Mouse (Mus musculus): ENCODE measurements around the gene Iqgap1. TPM values are rescaled to one million over a fixed set of nuclear protein-coding genes. Genes with fewer than 3 reads are reported as not detected.

The Iqgap1 gene
- total RNA-seq (2021): 10 to 100 TPM; 26.0 to 27.3 TPM
- long read RNA-seq, experiment 1, full-length matches to known transcripts: 14 of 19 reads
- long read RNA-seq, experiment 1, partial matches to known transcripts: 0 of 19 reads
- long read RNA-seq, experiment 1, other reads (novel, unspliced or antisense): 5 of 19 reads
- long read RNA-seq, experiment 2, full-length matches to known transcripts: 8 of 11 reads
- long read RNA-seq, experiment 2, partial matches to known transcripts: 3 of 11 reads
- long read RNA-seq, experiment 2, other reads (novel, unspliced or antisense): 0 of 11 reads

DNA sequence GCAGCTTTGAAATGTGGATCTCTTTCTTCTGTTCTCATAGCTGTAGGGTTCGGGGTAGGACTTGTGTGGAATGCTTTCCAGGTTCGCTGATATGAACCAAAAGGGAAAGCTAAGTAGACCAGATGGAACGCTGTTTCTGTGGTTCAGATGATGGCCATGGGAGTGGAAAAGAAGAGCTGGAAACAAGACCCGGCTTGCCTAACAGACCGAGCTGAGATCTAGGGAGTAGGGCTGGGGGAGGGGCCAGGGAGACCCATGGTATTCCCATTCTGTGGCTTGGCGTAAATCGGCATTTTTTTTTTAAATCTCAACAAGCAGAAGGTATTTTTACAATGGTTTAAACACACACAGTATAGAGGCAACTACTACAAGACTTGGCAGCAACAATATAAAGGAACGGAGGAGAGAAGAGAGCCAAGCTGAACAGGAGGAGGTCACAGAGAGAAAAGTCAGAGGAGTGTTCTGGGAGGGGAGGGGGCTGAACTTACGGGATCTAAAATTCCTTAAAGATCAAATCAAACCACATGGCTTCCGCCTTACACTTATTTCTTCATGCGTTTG, at the start of gene Iqgap1:
Iqgap1 (minus strand) TSS at position 132 of the 561 bp plus-strand sequence.
- intact Hi-C loops (cut with DNase I): no loop called here
- H3K27ac ChIP-seq: no peak within 1 kb of the TSS
- TF ChIP-seq CTCF (IDR thresholded peaks at IDR 0.05): no peak
- H3K4me3 ChIP-seq: no peak within 1 kb of the TSS
- no peak for DNase-seq (ENCODE audit: extremely low spot score in 1 of 2, low spot score in 2 of 2)

DNA sequence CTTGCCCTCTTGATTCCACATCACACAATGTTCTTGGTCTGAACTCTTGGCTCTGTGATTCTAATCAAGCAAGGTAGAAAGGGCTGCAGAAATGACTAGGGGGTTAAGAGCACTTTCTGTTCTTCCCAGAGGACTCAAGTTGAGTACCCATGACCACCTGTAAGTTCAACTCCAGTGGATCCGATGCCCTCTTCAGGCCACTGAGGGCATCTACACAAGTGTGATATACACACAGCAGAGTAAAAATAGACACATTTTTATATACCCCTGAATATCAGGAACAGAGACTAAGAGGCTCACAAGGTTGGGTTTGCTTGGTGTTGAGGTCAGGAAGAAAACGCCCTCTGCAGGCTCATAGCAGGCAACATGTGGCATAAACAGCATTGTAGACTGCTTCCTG, 47.9 kb upstream of the Iqgap1 start:
- no peak for DNase-seq (ENCODE audit: extremely low spot score in 1 of 2, low spot score in 2 of 2)
- Histone ChIP-seq H3K27ac (no peak overlapping the region), H3K4me3 (no peak overlapping the region)
- TF ChIP-seq CTCF (IDR thresholded peaks at IDR 0.05): no peak; the same call in 1 of the 2 replicates
- intact Hi-C loops (cut with DNase I): no loop called here

DNA sequence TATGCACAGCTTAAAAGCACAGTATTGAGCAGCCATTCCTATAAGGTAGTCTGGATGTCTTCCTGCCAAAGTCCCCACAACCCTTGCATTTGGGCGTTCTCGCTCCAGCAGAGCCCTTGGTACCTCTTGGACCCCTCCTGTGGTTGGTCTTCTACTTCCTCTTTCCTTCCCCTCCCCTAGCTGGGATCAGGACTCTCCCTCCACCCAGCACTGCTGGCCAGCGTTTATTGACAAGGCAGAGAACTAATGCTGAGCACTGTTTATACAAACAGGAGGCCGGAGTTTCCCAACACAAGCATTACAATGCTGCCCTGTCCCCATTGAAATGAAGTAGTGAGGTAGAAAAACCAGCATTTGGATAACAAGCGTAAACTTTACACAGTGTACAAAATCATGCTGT, 47.3 kb upstream of the Iqgap1 start:
- H3K4me3 ChIP-seq: no peak overlapping the region
- intact Hi-C loops (cut with DNase I): no loop called here
- no peak overlapping the region for H3K27ac ChIP-seq
- TF ChIP-seq CTCF (IDR thresholded peaks at IDR 0.05): no peak
- no peak for DNase-seq (ENCODE audit: extremely low spot score in 1 of 2, low spot score in 2 of 2)

DNA sequence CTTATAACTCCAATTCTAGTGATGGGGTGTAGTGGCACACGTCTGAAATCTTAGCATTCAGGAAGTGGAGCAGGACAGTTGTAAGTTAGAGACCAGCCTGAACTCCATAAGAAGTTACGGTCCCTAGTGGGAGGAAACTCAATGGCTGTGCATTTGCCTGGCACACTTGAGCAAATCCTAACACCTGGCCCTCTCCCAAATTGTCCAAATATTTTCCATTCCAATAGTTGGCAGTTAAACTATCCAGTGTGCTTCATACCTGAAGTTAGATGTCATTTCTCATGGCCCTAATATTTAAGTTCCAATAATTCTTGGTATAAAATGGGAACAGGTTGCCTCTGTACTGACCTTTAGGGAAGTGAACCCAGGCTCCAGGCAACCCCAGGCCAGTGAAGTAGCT, 42.9 kb upstream of the Iqgap1 start:
- no peak overlapping the region for H3K27ac ChIP-seq
- TF ChIP-seq CTCF (IDR thresholded peaks at IDR 0.05): no peak
- intact Hi-C loops (cut with DNase I): no loop called here
- no peak overlapping the region for H3K4me3 ChIP-seq
- DNase-seq (ENCODE audit: extremely low spot score in 1 of 2, low spot score in 2 of 2): no peak

DNA sequence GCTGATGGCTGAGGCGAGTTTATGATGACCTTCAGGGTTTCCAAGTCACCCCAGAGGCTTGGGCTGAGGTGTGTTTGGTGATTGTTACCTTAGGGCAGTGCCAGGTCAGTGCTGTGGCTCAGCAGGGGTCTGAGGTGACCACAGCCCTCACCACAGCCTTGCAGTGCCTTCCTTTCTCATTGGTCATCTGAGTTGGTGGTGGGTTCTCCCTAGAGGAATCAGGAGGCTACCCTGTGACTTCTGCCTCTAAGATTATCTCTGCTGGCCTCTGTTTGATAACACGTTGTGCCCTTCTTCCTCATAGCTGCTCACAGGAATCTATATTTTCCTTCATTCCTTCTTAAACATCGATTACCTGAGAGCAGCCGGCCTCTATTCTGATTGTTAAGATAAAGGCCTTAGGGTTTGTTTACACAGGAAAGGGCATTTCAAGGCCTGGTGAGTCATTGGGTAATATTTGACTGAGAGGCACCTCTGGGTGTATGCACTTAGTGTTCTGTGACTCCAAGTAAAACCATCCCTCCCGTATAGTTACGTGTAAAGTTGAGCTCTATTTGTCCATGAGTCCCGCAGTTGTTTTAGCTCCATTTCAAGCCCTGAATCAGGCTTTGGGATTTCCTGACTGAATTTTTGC, 40.9 kb upstream of the Iqgap1 start:
- no peak for DNase-seq (ENCODE audit: extremely low spot score in 1 of 2, low spot score in 2 of 2)
- Histone ChIP-seq H3K4me3 (no peak overlapping the region), H3K27ac (no peak overlapping the region)
- TF ChIP-seq CTCF (IDR thresholded peaks at IDR 0.05): no peak
- intact Hi-C loops (cut with DNase I): no loop called here

DNA sequence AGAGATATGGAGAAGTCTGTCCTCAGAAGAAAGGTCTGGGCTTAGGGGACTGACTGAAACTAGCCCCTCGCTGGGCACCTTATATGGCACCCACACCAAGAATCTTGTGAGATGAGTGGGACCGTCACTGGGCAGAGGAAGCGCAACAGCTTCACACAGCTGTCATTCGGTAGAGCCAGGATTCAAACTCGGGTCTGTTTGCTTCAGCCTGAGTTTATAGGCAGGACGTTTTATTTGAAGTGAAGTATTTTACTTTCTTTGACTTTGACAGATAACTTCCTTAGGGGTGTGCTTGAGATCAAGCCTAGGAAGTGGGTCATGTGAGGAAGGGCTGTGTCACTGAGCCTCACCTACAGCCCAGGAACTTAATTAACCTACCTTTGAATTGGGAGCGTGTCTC, 39.7 kb upstream of the Iqgap1 start:
- intact Hi-C loops (cut with DNase I): no loop called here
- DNase-seq (ENCODE audit: extremely low spot score in 1 of 2, low spot score in 2 of 2): no peak
- TF ChIP-seq CTCF (IDR thresholded peaks at IDR 0.05): no peak
- Histone ChIP-seq H3K27ac (no peak overlapping the region), H3K4me3 (no peak overlapping the region)

DNA sequence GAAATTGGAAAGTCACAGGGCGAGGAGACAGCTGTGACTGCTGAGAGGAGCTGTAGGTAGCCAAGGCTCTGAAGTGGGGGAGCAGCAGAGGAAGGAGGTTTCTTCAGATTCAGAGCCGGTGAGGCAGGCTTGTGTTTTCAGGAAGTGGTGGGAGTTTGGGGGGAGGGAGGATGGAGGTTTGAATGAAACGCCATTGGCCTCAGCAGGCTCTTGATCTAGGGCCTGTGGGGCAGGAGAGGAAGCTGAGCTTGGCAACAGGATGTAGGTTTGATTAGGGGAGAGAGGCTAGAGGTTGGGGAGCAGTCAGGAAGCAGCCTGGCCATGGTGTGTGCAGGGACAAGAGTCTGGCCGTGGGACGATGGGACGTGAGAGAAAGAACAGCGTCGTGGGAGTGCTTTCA, 39.1 kb upstream of the Iqgap1 start:
- Histone ChIP-seq H3K4me3 (no peak overlapping the region), H3K27ac (peak overlapping the region; percentile 79; the same call in 1 of the 2 replicates)
- no peak for TF ChIP-seq CTCF (IDR thresholded peaks at IDR 0.05)
- intact Hi-C loops (cut with DNase I): no loop called here
- DNase-seq (ENCODE audit: extremely low spot score in 1 of 2, low spot score in 2 of 2): no peak

DNA sequence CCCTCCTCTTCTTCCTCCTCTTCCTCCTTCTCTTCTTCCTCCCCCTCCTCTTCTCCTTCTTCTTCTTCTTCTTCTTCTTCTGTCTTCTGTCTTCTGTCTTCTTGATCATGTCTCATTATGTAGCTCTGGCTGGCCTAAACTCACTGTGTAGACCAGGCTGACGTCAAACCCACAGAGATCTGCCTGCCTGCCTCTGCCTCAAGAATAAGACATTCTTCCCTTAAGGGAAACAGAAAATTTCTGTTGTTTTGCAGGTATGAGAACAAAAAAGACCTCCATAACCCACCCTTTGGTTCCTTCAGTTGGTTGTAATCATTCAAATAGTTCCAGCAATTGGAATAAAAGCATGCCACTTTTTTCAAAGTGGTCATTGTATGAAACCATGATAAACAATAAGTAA, 38.4 kb upstream of the Iqgap1 start:
- intact Hi-C loops (cut with DNase I): no loop called here
- TF ChIP-seq CTCF (IDR thresholded peaks at IDR 0.05): no peak
- peak overlapping the region; percentile 25; the same call in 1 of the 2 replicates for H3K4me3 ChIP-seq
- peak overlapping the region; percentile 79 for H3K27ac ChIP-seq
- no peak for DNase-seq (ENCODE audit: extremely low spot score in 1 of 2, low spot score in 2 of 2)

DNA sequence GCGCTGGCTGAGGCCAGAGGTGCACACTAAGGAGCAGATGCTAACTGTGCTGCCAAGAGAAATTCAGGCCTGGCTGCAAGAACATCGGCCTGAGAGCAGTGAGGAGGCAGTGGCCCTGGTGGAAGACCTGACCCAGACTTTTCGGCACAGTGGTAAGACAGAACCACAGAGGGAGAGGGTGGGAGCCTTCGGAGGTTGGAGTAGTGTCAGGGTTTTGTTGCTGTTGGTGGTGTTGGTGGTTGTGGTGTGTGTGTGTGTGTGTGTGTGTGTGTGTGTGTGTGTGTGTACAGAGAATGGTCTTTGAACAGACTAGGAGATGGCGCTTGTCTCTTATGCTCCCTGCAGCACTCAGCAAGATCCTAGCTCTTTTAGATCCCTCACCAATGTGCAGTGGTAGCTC, 37.7 kb upstream of the Iqgap1 start:
- peak overlapping the region; percentile 27 for H3K4me3 ChIP-seq
- DNase-seq (ENCODE audit: extremely low spot score in 1 of 2, low spot score in 2 of 2): peak in 1 of 2 experiments; percentile 36
- peak overlapping the region; percentile 79 for H3K27ac ChIP-seq
- TF ChIP-seq CTCF (IDR thresholded peaks at IDR 0.05): no peak
- intact Hi-C loops (cut with DNase I): no loop called here

DNA sequence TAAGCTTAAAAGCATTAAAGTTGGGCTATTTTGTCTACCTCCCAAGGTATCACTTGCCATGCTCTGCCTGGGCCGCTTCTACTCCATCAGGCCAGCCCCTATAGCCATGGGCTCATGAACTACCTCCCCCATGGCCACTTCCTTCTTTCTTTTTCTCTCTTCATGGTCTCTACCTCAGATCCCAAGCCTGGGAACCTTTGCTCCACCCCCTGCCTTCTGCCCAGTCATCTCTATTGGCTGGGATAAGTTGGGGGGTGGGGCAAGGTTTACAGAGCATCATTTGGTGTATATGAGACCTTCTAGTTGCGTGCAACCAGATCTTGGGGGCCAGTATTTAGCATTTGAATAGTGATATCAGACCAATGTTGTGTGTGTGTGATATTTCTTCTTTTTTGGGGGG, 36.7 kb upstream of the Iqgap1 start:
- Histone ChIP-seq H3K4me3 (no peak overlapping the region), H3K27ac (no peak overlapping the region)
- no peak for TF ChIP-seq CTCF (IDR thresholded peaks at IDR 0.05)
- intact Hi-C loops (cut with DNase I): no loop called here
- DNase-seq (ENCODE audit: extremely low spot score in 1 of 2, low spot score in 2 of 2): no peak

DNA sequence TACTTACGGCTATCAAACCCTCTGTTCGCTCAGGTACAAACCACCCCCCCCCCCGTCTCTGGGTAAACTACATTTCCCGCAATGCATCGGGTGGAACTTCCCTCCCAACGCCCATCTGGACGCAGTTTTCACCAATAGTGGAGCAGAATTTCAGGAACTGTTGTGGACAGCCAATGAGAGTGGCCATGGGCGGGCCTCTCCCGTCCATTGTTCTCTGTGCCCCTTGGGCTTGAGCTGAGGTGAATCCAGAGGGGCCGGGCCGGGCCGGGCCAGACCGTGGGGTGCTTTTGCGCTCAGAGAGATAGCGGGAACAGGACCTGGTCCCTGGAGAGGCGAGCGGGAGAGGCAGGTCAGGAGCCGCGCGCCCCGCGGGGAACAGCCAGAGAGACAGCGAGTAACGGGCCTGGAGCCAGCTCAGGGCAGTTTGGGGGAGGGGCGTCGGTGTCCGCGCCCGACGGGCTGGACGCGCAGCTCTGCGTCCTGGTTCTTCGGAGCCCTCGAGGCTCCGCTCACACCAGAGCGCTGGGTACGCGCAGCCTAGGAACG, 35.0 kb upstream of the Iqgap1 start, which contains the start of gene Zscan2:
Zscan2 (plus strand) TSS at position 192 of the 546 bp plus-strand sequence.
- DNase-seq (ENCODE audit: extremely low spot score in 1 of 2, low spot score in 2 of 2): peak; percentile 83 to 89
- TF ChIP-seq CTCF (IDR thresholded peaks at IDR 0.05): no peak
- Histone ChIP-seq H3K4me3 (peak within 1 kb of the TSS; percentile 92), H3K27ac (peak within 1 kb of the TSS; percentile 94)
- intact Hi-C loops (cut with DNase I): loop anchor here (2.0 kb wide), 1 partner anchor 40 kb away; the partner anchor contains the start of gene Wdr73

DNA sequence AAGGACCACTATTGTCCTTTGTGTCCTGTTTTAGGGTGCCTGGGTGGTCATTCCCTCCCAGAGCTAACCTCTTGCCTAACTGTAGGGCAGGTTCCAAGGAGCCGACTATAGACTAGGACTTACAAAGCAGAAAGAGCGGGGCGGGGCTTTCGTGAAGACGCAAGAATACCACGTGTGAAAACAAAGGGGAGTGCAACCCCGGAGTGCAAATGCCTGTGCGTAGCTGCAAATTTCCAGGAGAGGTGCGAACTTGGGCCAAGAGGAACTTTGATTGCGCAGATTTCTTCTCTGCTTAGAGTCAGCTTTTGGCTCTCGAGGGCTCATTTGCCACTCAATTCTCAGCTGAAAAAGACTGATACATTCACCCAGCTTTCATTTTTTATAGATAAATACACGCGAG, 34.5 kb upstream of the Iqgap1 start:
- peak overlapping the region; percentile 92 for H3K4me3 ChIP-seq
- DNase-seq (ENCODE audit: extremely low spot score in 1 of 2, low spot score in 2 of 2): no peak
- intact Hi-C loops (cut with DNase I): loop anchor here (2.0 kb wide), 1 partner anchor 41 kb away; the partner anchor contains the start of gene Wdr73
- TF ChIP-seq CTCF (IDR thresholded peaks at IDR 0.05): no peak
- H3K27ac ChIP-seq: peak overlapping the region; percentile 16; the same call in 1 of the 2 replicates

All from left cerebral cortex, adult 2 months (tissue).